Mouse (Mus musculus) megakaryocyte, adult 5-6 weeks (primary cell): ENCODE data around the gene Mylk. TPM values are rescaled to one million over a fixed set of nuclear protein-coding genes. Genes with fewer than 3 reads are reported as not detected.

ENCODE experiments used
- ATAC-seq: 2 replicates; pipeline ENCODE4 v1.8.0; 2016; ENCODE audit warnings: mild to moderate bottlenecking, inconsistent platforms; ENCODE audit not compliant: poor library complexity, severe bottlenecking
- total RNA-seq, 2 experiments: library from RNA; stranded (forward) in 1 of 2; stranded (reverse) in 1 of 2; fragments of 153-499, 151-499 nt in 1 of 2; fragments of 221-1000, 200-1000 nt in 1 of 2; gene quantifications; 2 replicates each; pipeline versions ENCODE4 v1.2.3 to v1.2.4; 2015 to 2017

Mylk gene
- total RNA-seq, 2 experiments from 2014 or later = 1.6 to 2.4 TPM

GRCm38 (mm10) chr16:34839704-34840331 is 94.8 kb downstream of the Mylk start:
- no peak for ATAC-seq

GRCm38 (mm10) chr16:34844783-34845182 is 99.8 kb downstream of the Mylk start:
- ATAC-seq = no peak

- ATAC-seq = no peak
Observed at GRCm38 (mm10) chr16:34847638-34848037, 102.6 kb downstream of the Mylk start.

- ATAC-seq = no peak
Observed at GRCm38 (mm10) chr16:34854066-34854465, 109.1 kb downstream of the Mylk start.

- no peak for ATAC-seq
Observed at GRCm38 (mm10) chr16:34855136-34855535, 110.1 kb downstream of the Mylk start.

- ATAC-seq = no peak
Observed at GRCm38 (mm10) chr16:34855751-34856150, 110.7 kb downstream of the Mylk start.

- no peak for ATAC-seq
Observed at GRCm38 (mm10) chr16:34857631-34858030, 112.6 kb downstream of the Mylk start.

GRCm38 (mm10) chr16:34860761-34861160 is 115.8 kb downstream of the Mylk start:
- ATAC-seq = no peak

- ATAC-seq = no peak
Observed at GRCm38 (mm10) chr16:34861744-34862365, 116.8 kb downstream of the Mylk start.

- ATAC-seq = no peak
Observed at GRCm38 (mm10) chr16:34865373-34865772, 120.4 kb downstream of the Mylk start.

- ATAC-seq = no peak
Observed at GRCm38 (mm10) chr16:34867217-34867616, 122.2 kb downstream of the Mylk start.

- ATAC-seq = no peak
Observed at GRCm38 (mm10) chr16:34880031-34880778, 135.2 kb downstream of the Mylk start.

- no peak for ATAC-seq
Observed at GRCm38 (mm10) chr16:34880815-34881214, 135.8 kb downstream of the Mylk start.

- ATAC-seq = no peak
Observed at GRCm38 (mm10) chr16:34887037-34887436, 142.0 kb downstream of the Mylk start.

- ATAC-seq = no peak
Observed at GRCm38 (mm10) chr16:34894016-34894415, 149.0 kb downstream of the Mylk start.

GRCm38 (mm10) chr16:34895916-34896315 is 150.9 kb downstream of the Mylk start:
- ATAC-seq = no peak

- no peak for ATAC-seq
Observed at GRCm38 (mm10) chr16:34896996-34897395, 152.0 kb downstream of the Mylk start.

- ATAC-seq = no peak
Observed at GRCm38 (mm10) chr16:34898057-34898789, 153.2 kb downstream of the Mylk start.

- ATAC-seq = no peak
Observed at GRCm38 (mm10) chr16:34899071-34899808, 154.2 kb downstream of the Mylk start.

- no peak for ATAC-seq
Observed at GRCm38 (mm10) chr16:34899997-34900396, 155.0 kb downstream of the Mylk start.

GRCm38 (mm10) chr16:34900471-34900870 is 155.5 kb downstream of the Mylk start:
- ATAC-seq = no peak
